Mouse (Mus musculus) CH12.LX (cell line): ENCODE results near the gene Mlh1. TPM values are rescaled to one million over a fixed set of nuclear protein-coding genes. Genes with fewer than 3 reads are reported as not detected.

Experiments
- DNase-seq: peaks from one replicate; pipeline ENCODE4 v3.0.0-alpha.2; 2013; ENCODE audit errors: extremely low read depth
- H3K27ac ChIP-seq: 2 replicates; pipeline ENCODE4 v1.5.1; 2012; ENCODE audit warnings: low read depth, mild to moderate bottlenecking, control low read depth, moderate library complexity; ENCODE audit not compliant: insufficient read depth
- H3K27me3 ChIP-seq: replicated peaks from 2 replicates; pipeline ENCODE3; 2012; ENCODE audit warnings: inconsistent platforms
- H3K36me3 ChIP-seq, 2 experiments: replicated peaks in 1 of 2; 2 replicates each; pipeline versions ENCODE3 to v1.6.1; 2012; ENCODE audit warnings: inconsistent platforms in 1 of 2, low read length in 1 of 2, mild to moderate bottlenecking in 1 of 2, mixed read lengths in 1 of 2, moderate library complexity in 1 of 2; ENCODE audit not compliant: control insufficient read depth in 1 of 2, insufficient read depth in 1 of 2
- H3K4me1 ChIP-seq, 2 experiments: 2 replicates each; pipeline ENCODE4 v1.6.1; 2012; ENCODE audit warnings: inconsistent platforms in 1 of 2, moderate library complexity in 1 of 2; ENCODE audit not compliant: insufficient read depth in 2 of 2, control insufficient read depth in 1 of 2
- H3K4me2 ChIP-seq: 2 replicates; pipeline ENCODE4 v1.6.1; 2012; ENCODE audit warnings: low read depth, mild to moderate bottlenecking, control low read depth; ENCODE audit not compliant: poor library complexity, insufficient read depth, severe bottlenecking
- H3K4me3 ChIP-seq, 3 experiments: fragments of 150-350 bp in 1 of 3; sonication (generic) in 1 of 3; replicated peaks in 1 of 3; 2 replicates each; pipeline versions ENCODE3 to v1.5.1; 2011 to 2012; ENCODE audit warnings: low read depth in 2 of 3, low read length in 2 of 3, mild to moderate bottlenecking in 2 of 3, moderate library complexity in 2 of 3, control low read depth in 1 of 3, improper control_type of control experiment in 1 of 3, inconsistent platforms in 1 of 3, mixed read lengths in 1 of 3; ENCODE audit not compliant: poor library complexity in 1 of 3
- H3K79me2 ChIP-seq: replicated peaks from 2 replicates; pipeline ENCODE4 v1.6.1; 2012; ENCODE audit warnings: mild to moderate bottlenecking, moderate library complexity; ENCODE audit not compliant: control insufficient read depth, poor library complexity, insufficient read depth, severe bottlenecking; ENCODE audit errors: extremely low read depth
- H3K9ac ChIP-seq: 2 replicates; pipeline ENCODE4 v1.6.1; 2012; ENCODE audit warnings: low read depth, mild to moderate bottlenecking, control low read depth, moderate library complexity; ENCODE audit not compliant: insufficient read depth
- H3K9me3 ChIP-seq: replicated peaks from 2 replicates; pipeline ENCODE3; 2012; ENCODE audit warnings: low read length, inconsistent platforms, mixed read lengths
- BHLHE40 ChIP-seq: IDR thresholded peaks from 2 replicates; pipeline ENCODE4 v1.6.1; 2011; ENCODE audit warnings: mild to moderate bottlenecking, low read depth, low read length, improper control_type of control experiment
- CHD2 ChIP-seq: IDR thresholded peaks from 2 replicates; pipeline ENCODE4 v1.6.1; 2011; ENCODE audit warnings: low read length, improper control_type of control experiment
- CTCF ChIP-seq, 2 experiments: IDR thresholded peaks in 1 of 2; conservative IDR thresholded peaks in 1 of 2; 2 replicates each; pipeline ENCODE4 v1.5.1; 2011 to 2012; ENCODE audit warnings: low read depth in 2 of 2, low read length in 2 of 2, improper control_type of control experiment in 1 of 2, inconsistent platforms in 1 of 2, mild to moderate bottlenecking in 1 of 2, moderate library complexity in 1 of 2
- E2F4 ChIP-seq: IDR thresholded peaks from 2 replicates; pipeline ENCODE4 v1.6.1; 2011; ENCODE audit warnings: low read depth, low read length, improper control_type of control experiment; ENCODE audit not compliant: insufficient replicate concordance
- ELF1 ChIP-seq: IDR thresholded peaks from 2 replicates; pipeline ENCODE4 v1.6.1; 2014; ENCODE audit warnings: low read depth, mild to moderate bottlenecking, inconsistent platforms, low read length, improper control_type of control experiment
- GABPA ChIP-seq: IDR thresholded peaks from 2 replicates; pipeline ENCODE4 v1.6.1; 2012; ENCODE audit warnings: low read depth, low read length, improper control_type of control experiment, inconsistent platforms; ENCODE audit not compliant: insufficient replicate concordance
- HCFC1 ChIP-seq: IDR thresholded peaks from 2 replicates; pipeline ENCODE4 v1.6.1; 2012; ENCODE audit warnings: low read depth, mild to moderate bottlenecking, inconsistent platforms, low read length, improper control_type of control experiment
- IRF4 ChIP-seq: IDR thresholded peaks from 2 replicates; pipeline ENCODE4 v1.6.1; 2014; ENCODE audit warnings: low read depth, mild to moderate bottlenecking, inconsistent platforms, low read length, improper control_type of control experiment
- KAT2A ChIP-seq: IDR thresholded peaks from 2 replicates; pipeline ENCODE4 v1.6.1; 2012; ENCODE audit warnings: low read length, improper control_type of control experiment, inconsistent platforms; ENCODE audit not compliant: insufficient replicate concordance
- MAFK ChIP-seq: IDR thresholded peaks from 2 replicates; pipeline ENCODE4 v1.6.1; 2011; ENCODE audit warnings: low read length, improper control_type of control experiment; ENCODE audit not compliant: insufficient replicate concordance
- MAX ChIP-seq: IDR thresholded peaks from 2 replicates; pipeline ENCODE4 v1.6.1; 2011; ENCODE audit warnings: low read length, improper control_type of control experiment
- MEF2A ChIP-seq: IDR thresholded peaks from 2 replicates; pipeline ENCODE4 v1.6.1; 2014; ENCODE audit warnings: low read depth, mild to moderate bottlenecking, inconsistent platforms, low read length, improper control_type of control experiment, borderline replicate concordance
- MXI1 ChIP-seq: IDR thresholded peaks from 2 replicates; pipeline ENCODE4 v1.6.1; 2011; ENCODE audit warnings: mild to moderate bottlenecking, low read depth, low read length, improper control_type of control experiment
- NELFE ChIP-seq: IDR thresholded peaks from 2 replicates; pipeline ENCODE4 v1.6.1; 2011; ENCODE audit warnings: low read depth, low read length, improper control_type of control experiment
- NRF1 ChIP-seq: IDR thresholded peaks from 2 replicates; pipeline ENCODE4 v1.6.1; 2014; ENCODE audit warnings: low read depth, mild to moderate bottlenecking, inconsistent platforms, low read length, improper control_type of control experiment, moderate library complexity
- PAX5 ChIP-seq: IDR thresholded peaks from 2 replicates; pipeline ENCODE4 v1.6.1; 2012; ENCODE audit warnings: low read length, inconsistent platforms, mixed read lengths
- POLR2A ChIP-seq: IDR thresholded peaks from 2 replicates; pipeline ENCODE4 v1.6.1; 2011; ENCODE audit warnings: low read depth, mild to moderate bottlenecking, improper control_type of control experiment, low read length
- POLR2AphosphoS2 ChIP-seq: IDR thresholded peaks from 2 replicates; pipeline ENCODE4 v1.6.1; 2011; ENCODE audit warnings: low read depth, low read length, improper control_type of control experiment
- SIN3A ChIP-seq: IDR thresholded peaks from 2 replicates; pipeline ENCODE4 v1.6.1; 2012; ENCODE audit warnings: low read length, improper control_type of control experiment, inconsistent platforms
- TBP ChIP-seq: conservative IDR thresholded peaks from 2 replicates; pipeline ENCODE4 v1.6.1; 2011; ENCODE audit warnings: low read depth, low read length, improper control_type of control experiment
- TCF12 ChIP-seq: IDR thresholded peaks from 2 replicates; pipeline ENCODE4 v1.6.1; 2014; ENCODE audit warnings: low read depth, mild to moderate bottlenecking, inconsistent platforms, low read length, improper control_type of control experiment
- UBTF ChIP-seq: IDR thresholded peaks from 2 replicates; pipeline ENCODE4 v1.6.1; 2012; ENCODE audit warnings: low read depth, mild to moderate bottlenecking, inconsistent platforms, low read length, improper control_type of control experiment, moderate library complexity
- USF1 ChIP-seq: IDR thresholded peaks from 2 replicates; pipeline ENCODE4 v1.6.1; 2014; ENCODE audit warnings: low read depth, mild to moderate bottlenecking, inconsistent platforms, low read length, improper control_type of control experiment
- ZKSCAN1 ChIP-seq: IDR thresholded peaks from 2 replicates; pipeline ENCODE4 v1.6.1; 2012; ENCODE audit warnings: low read depth, inconsistent platforms, low read length, improper control_type of control experiment, borderline replicate concordance
- ZMIZ1 ChIP-seq: IDR thresholded peaks from 2 replicates; pipeline ENCODE4 v1.6.1; 2012; ENCODE audit warnings: low read depth, mild to moderate bottlenecking, inconsistent platforms, low read length, improper control_type of control experiment
- dilution Hi-C: fragments of 300-500 bp; cut with MboI; formaldehyde crosslinking; loops from 2 replicates; pipeline ENCODE4 v1.14.3; 2020; ENCODE audit warnings: low sequenced_read_pairs; ENCODE audit not compliant: extremely low pct_unique_long_range_greater_than_20kb, extremely low pct_ligation_motif_present
- in situ Hi-C: fragments of 300-500 bp; cut with MboI; formaldehyde crosslinking; loops from 3 replicates; pipeline ENCODE4 v1.14.3; 2019; ENCODE audit warnings: low sequenced_read_pairs, low pct_ligation_motif_present, low pct_unique_long_range_greater_than_20kb, mixed read lengths
- polyA plus RNA-seq: library from polyadenylated mRNA; unstranded; fragments of >175 nt; gene quantifications from 2 replicates; pipeline ENCODE4 v1.2.1, GENCODE M21; 2012; ENCODE audit warnings: low read depth; ENCODE audit not compliant: insufficient read length
- total RNA-seq, 2 experiments: library from RNA; depleted of rRNA; stranded (reverse); fragments of 300-350 nt in 1 of 2; fragments of >200 nt in 1 of 2; gene quantifications; 2 replicates each; pipeline ENCODE4 v1.2.3; 2012 to 2014

Gene Mlh1
- 25.7 and 33.0 TPM in 2 replicates for total RNA-seq (2012; rRNA removed)
- 54.8 and 57.9 TPM in 2 replicates for total RNA-seq (2014; rRNA removed)
- 46.3 and 50.2 TPM in 2 replicates for polyA plus RNA-seq

GRCm38 (mm10) chr9:111271434-111272160 is at the start of gene Mlh1, which contains the start of gene Epm2aip1:
Gene Mlh1 (minus strand): TSS chr9:111271791.
Gene Epm2aip1 (plus strand): TSS chr9:111271929.
- dilution Hi-C loops: no loop called here
- H3K4me1 ChIP-seq: peaks cover 8 to 34% of the 10 kb centered on the region in 2 experiments; a peak in 3 of 4 replicates
- H3K27ac ChIP-seq: peak within 1 kb of the TSS; percentile 87
- H3K9me3 ChIP-seq: no peaks in the 10 kb centered on the region
- peak within 1 kb of the TSS; percentile 96 for H3K4me2 ChIP-seq
- in situ Hi-C loops: loop anchor here (10.0 kb wide), 1 partner anchor 193 kb away; no protein-coding TSS in a partner anchor
- peak within 1 kb of the TSS; percentile 82 to 99 (median 92) for H3K4me3 ChIP-seq
- TF ChIP-seq HCFC1 (peak; percentile 77), MEF2A (no peak; the same call in 1 of the 2 replicates), USF1 (no peak), CHD2 (peak; percentile 78), CTCF (conservative IDR thresholded peaks at IDR 0.05 in 1 of 2, IDR thresholded peaks at IDR 0.05 in 1 of 2; ENCODE audit: low read depth in 2 of 2, low read length in 2 of 2) (0 out of 4 replicates have a peak, but pooled peaks of 1 of the 2 experiments have one; percentile 3), MAX (no peak), MAFK (no peak), POLR2A (peak; percentile 96), ZKSCAN1 (no peak), PAX5 (no peak), IRF4 (peak; percentile 24; the same call in 1 of the 2 replicates), KAT2A (0 out of 2 replicates have a peak, but pooled peaks have one; percentile 15), UBTF (peak; percentile 91; the same call in 1 of the 2 replicates), E2F4 (peak; percentile 77; the same call in 1 of the 2 replicates), BHLHE40 (0 out of 2 replicates have a peak, but pooled peaks have one; percentile 8), NRF1 (peak; percentile 94), GABPA (no peak), ZMIZ1 (peak; percentile 88), ELF1 (peak; percentile 71), SIN3A (peak; percentile 74), POLR2AphosphoS2 (peak; percentile 68; the same call in 1 of the 2 replicates), TCF12 (peak; percentile 61; the same call in 1 of the 2 replicates), NELFE (peak; percentile 92), TBP (peak; percentile 89), MXI1 (peak; percentile 82)
- peak; percentile 100 for DNase-seq
- H3K27me3 ChIP-seq: no peaks in the 10 kb centered on the region
- peaks cover 59% of the 10 kb centered on the region for H3K79me2 ChIP-seq
- peak within 1 kb of the TSS; percentile 81 for H3K9ac ChIP-seq
- H3K36me3 ChIP-seq: peaks cover 13 to 37% of the 10 kb centered on the region in 2 experiments
